Mouse (Mus musculus): ENCODE measurements around the gene Auts2. TPM values are rescaled to one million over a fixed set of nuclear protein-coding genes. Genes with fewer than 3 reads are reported as not detected.

Auts2 gene
- polyA plus RNA-seq, 1 experiment: 0.55 TPM

- TF ChIP-seq CTCF (IDR thresholded peaks at IDR 0.05; ENCODE audit: low read depth, low read length) (no peak), POLR2A (IDR thresholded peaks at IDR 0.05; ENCODE audit: borderline replicate concordance, low read depth, low read length) (no peak)
- Histone ChIP-seq H3K4me1 (ENCODE audit: control insufficient read depth, insufficient read depth, low read length) (no peaks in the 10 kb centered on the region), H3K4me3 (ENCODE audit: insufficient read depth, low read length) (no peak overlapping the region), H3K27ac (ENCODE audit: insufficient read depth, low read depth, low read length) (no peak overlapping the region)
These were observed 353.0 kb downstream of the Auts2 start for GRCm38 (mm10) chr5:132190190-132190589.

GRCm38 (mm10) chr5:132186659-132187058 lies 356.5 kb downstream of the Auts2 start:
- no peak overlapping the region for H3K4me3 ChIP-seq (ENCODE audit: insufficient read depth, low read length)
- TF ChIP-seq POLR2A (IDR thresholded peaks at IDR 0.05; ENCODE audit: borderline replicate concordance, low read depth, low read length) (no peak), CTCF (IDR thresholded peaks at IDR 0.05; ENCODE audit: low read depth, low read length) (no peak)
- no peaks in the 10 kb centered on the region for H3K4me1 ChIP-seq (ENCODE audit: control insufficient read depth, insufficient read depth, low read length)
- H3K27ac ChIP-seq (ENCODE audit: insufficient read depth, low read depth, low read length): no peak overlapping the region

GRCm38 (mm10) chr5:132186221-132186620 lies 356.9 kb downstream of the Auts2 start:
- no peak overlapping the region for H3K27ac ChIP-seq (ENCODE audit: insufficient read depth, low read depth, low read length)
- no peak overlapping the region for H3K4me3 ChIP-seq (ENCODE audit: insufficient read depth, low read length)
- H3K4me1 ChIP-seq (ENCODE audit: control insufficient read depth, insufficient read depth, low read length): no peaks in the 10 kb centered on the region
- TF ChIP-seq POLR2A (IDR thresholded peaks at IDR 0.05; ENCODE audit: borderline replicate concordance, low read depth, low read length) (no peak), CTCF (IDR thresholded peaks at IDR 0.05; ENCODE audit: low read depth, low read length) (no peak)

GRCm38 (mm10) chr5:132184395-132185095 lies 358.6 kb downstream of the Auts2 start:
- TF ChIP-seq CTCF (IDR thresholded peaks at IDR 0.05; ENCODE audit: low read depth, low read length) (no peak), POLR2A (IDR thresholded peaks at IDR 0.05; ENCODE audit: borderline replicate concordance, low read depth, low read length) (no peak)
- Histone ChIP-seq H3K4me1 (ENCODE audit: control insufficient read depth, insufficient read depth, low read length) (no peaks in the 10 kb centered on the region), H3K27ac (ENCODE audit: insufficient read depth, low read depth, low read length) (no peak overlapping the region), H3K4me3 (ENCODE audit: insufficient read depth, low read length) (no peak overlapping the region)

GRCm38 (mm10) chr5:132182077-132182476 lies 361.1 kb downstream of the Auts2 start:
- TF ChIP-seq CTCF (IDR thresholded peaks at IDR 0.05; ENCODE audit: low read depth, low read length) (no peak), POLR2A (IDR thresholded peaks at IDR 0.05; ENCODE audit: borderline replicate concordance, low read depth, low read length) (no peak)
- Histone ChIP-seq H3K4me1 (ENCODE audit: control insufficient read depth, insufficient read depth, low read length) (no peaks in the 10 kb centered on the region), H3K4me3 (ENCODE audit: insufficient read depth, low read length) (no peak overlapping the region), H3K27ac (ENCODE audit: insufficient read depth, low read depth, low read length) (no peak overlapping the region)

GRCm38 (mm10) chr5:132170010-132170409 lies 373.1 kb downstream of the Auts2 start:
- Histone ChIP-seq H3K4me3 (ENCODE audit: insufficient read depth, low read length) (no peak overlapping the region), H3K27ac (ENCODE audit: insufficient read depth, low read depth, low read length) (no peak overlapping the region), H3K4me1 (ENCODE audit: control insufficient read depth, insufficient read depth, low read length) (no peaks in the 10 kb centered on the region)
- TF ChIP-seq POLR2A (IDR thresholded peaks at IDR 0.05; ENCODE audit: borderline replicate concordance, low read depth, low read length): no peak
- no peak for TF ChIP-seq CTCF (IDR thresholded peaks at IDR 0.05; ENCODE audit: low read depth, low read length)

- TF ChIP-seq CTCF (IDR thresholded peaks at IDR 0.05; ENCODE audit: low read depth, low read length) (no peak), POLR2A (IDR thresholded peaks at IDR 0.05; ENCODE audit: borderline replicate concordance, low read depth, low read length) (no peak)
- Histone ChIP-seq H3K4me1 (ENCODE audit: control insufficient read depth, insufficient read depth, low read length) (no peaks in the 10 kb centered on the region), H3K4me3 (ENCODE audit: insufficient read depth, low read length) (no peak overlapping the region), H3K27ac (ENCODE audit: insufficient read depth, low read depth, low read length) (no peak overlapping the region)
These were observed 374.3 kb downstream of the Auts2 start for GRCm38 (mm10) chr5:132168805-132169204.

GRCm38 (mm10) chr5:132168224-132168623 lies 374.9 kb downstream of the Auts2 start:
- Histone ChIP-seq H3K27ac (ENCODE audit: insufficient read depth, low read depth, low read length) (no peak overlapping the region), H3K4me3 (ENCODE audit: insufficient read depth, low read length) (no peak overlapping the region), H3K4me1 (ENCODE audit: control insufficient read depth, insufficient read depth, low read length) (no peaks in the 10 kb centered on the region)
- TF ChIP-seq CTCF (IDR thresholded peaks at IDR 0.05; ENCODE audit: low read depth, low read length): no peak
- TF ChIP-seq POLR2A (IDR thresholded peaks at IDR 0.05; ENCODE audit: borderline replicate concordance, low read depth, low read length): no peak

- TF ChIP-seq CTCF (IDR thresholded peaks at IDR 0.05; ENCODE audit: low read depth, low read length) (no peak), POLR2A (IDR thresholded peaks at IDR 0.05; ENCODE audit: borderline replicate concordance, low read depth, low read length) (no peak)
- Histone ChIP-seq H3K4me1 (ENCODE audit: control insufficient read depth, insufficient read depth, low read length) (no peaks in the 10 kb centered on the region), H3K27ac (ENCODE audit: insufficient read depth, low read depth, low read length) (no peak overlapping the region), H3K4me3 (ENCODE audit: insufficient read depth, low read length) (no peak overlapping the region)
These were observed 376.6 kb downstream of the Auts2 start for GRCm38 (mm10) chr5:132166559-132166958.

- Histone ChIP-seq H3K4me1 (ENCODE audit: control insufficient read depth, insufficient read depth, low read length) (no peaks in the 10 kb centered on the region), H3K27ac (ENCODE audit: insufficient read depth, low read depth, low read length) (no peak overlapping the region), H3K4me3 (ENCODE audit: insufficient read depth, low read length) (no peak overlapping the region)
- TF ChIP-seq CTCF (IDR thresholded peaks at IDR 0.05; ENCODE audit: low read depth, low read length) (no peak), POLR2A (IDR thresholded peaks at IDR 0.05; ENCODE audit: borderline replicate concordance, low read depth, low read length) (no peak)
These were observed 379.2 kb downstream of the Auts2 start for GRCm38 (mm10) chr5:132163960-132164359.

All from bone marrow macrophage, adult 2 months (primary cell).